Mouse (Mus musculus) CH12.LX (cell line): Measurements from ENCODE around the gene Zc3h7b.

ENCODE experiments used
- E2F4 ChIP-seq: IDR thresholded peaks from 2 replicates; pipeline ENCODE4 v1.6.1; 2011; ENCODE audit warnings: low read depth, low read length, improper control_type of control experiment; ENCODE audit not compliant: insufficient replicate concordance
- MAZ ChIP-seq: IDR thresholded peaks from 2 replicates; pipeline ENCODE4 v1.6.1; 2012; ENCODE audit warnings: low read depth, mild to moderate bottlenecking, inconsistent platforms, low read length, improper control_type of control experiment, moderate library complexity
- NRF1 ChIP-seq: IDR thresholded peaks from 2 replicates; pipeline ENCODE4 v1.6.1; 2014; ENCODE audit warnings: low read depth, mild to moderate bottlenecking, inconsistent platforms, low read length, improper control_type of control experiment, moderate library complexity
- POLR2A ChIP-seq: IDR thresholded peaks from 2 replicates; pipeline ENCODE4 v1.6.1; 2011; ENCODE audit warnings: low read depth, mild to moderate bottlenecking, improper control_type of control experiment, low read length

- TF ChIP-seq MAZ (no peak), POLR2A (no peak), E2F4 (no peak), NRF1 (no peak)
Observed at GRCm38 (mm10) chr15:81749742-81750141, 4.9 kb downstream of the Zc3h7b start.
